Mouse (Mus musculus): ENCODE measurements around the gene Col24a1. TPM values are rescaled to one million over a fixed set of nuclear protein-coding genes. Genes with fewer than 3 reads are reported as not detected.

Col24a1 gene
- total and polyA plus RNA-seq, 2 experiments, result 0.05 to 0.28 TPM

DNA sequence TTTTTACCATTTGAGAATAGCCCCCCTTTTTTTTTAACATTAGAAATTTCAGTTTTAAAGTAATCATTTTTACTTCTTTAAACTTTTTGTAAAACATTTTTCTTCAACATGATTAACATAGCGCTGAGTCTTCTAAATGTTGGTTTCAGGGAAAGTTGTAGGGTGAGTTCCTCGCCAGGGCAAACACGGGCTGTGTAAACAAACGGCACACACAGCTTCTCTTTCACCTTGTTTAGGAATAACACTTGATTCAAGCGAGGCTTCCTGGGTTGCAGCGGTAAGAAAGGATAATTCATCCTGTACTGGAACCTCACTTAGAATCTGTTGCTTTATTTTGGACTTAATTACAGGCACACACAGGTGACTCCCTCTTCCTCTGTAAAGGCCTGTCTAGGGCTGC, 309.1 kb downstream of the Col24a1 start:
- Histone ChIP-seq H3K4me1 (ENCODE audit: control insufficient read depth, insufficient read depth, low read length) (peaks cover 6% of the 10 kb centered on the region), H3K27ac (replicated peaks; ENCODE audit: insufficient read depth, low read depth, low read length) (no peak overlapping the region), H3K9ac (ENCODE audit: low read depth, low read length) (no peak overlapping the region), H3K36me3 (ENCODE audit: control insufficient read depth, insufficient read depth, low read length) (peaks cover 17% of the 10 kb centered on the region), H3K27me3 (ENCODE audit: control insufficient read depth, insufficient read depth, low read length) (no peaks in the 10 kb centered on the region), H3K4me3 (ENCODE audit: insufficient read depth, low read depth, low read length) (no peak overlapping the region), H3K79me2 (ENCODE audit: control insufficient read depth, insufficient read depth, low read length) (no peaks in the 10 kb centered on the region)
- TF ChIP-seq CTCF (IDR thresholded peaks at IDR 0.05; ENCODE audit: low read depth, low read length), result no peak
- 27% methylated on average over 6 of the region's 6 CpGs for WGBS
- peak; percentile 63 for DNase-seq (ENCODE audit: extremely low read depth, low read depth, low spot score)

Other genes starting within 250 kb of the Col24a1 start
- not detected in 2 replicates for gene Clca2, start 193.0 kb upstream of the Col24a1 start, total RNA-seq (2014; rRNA removed)
- not detected in 2 replicates for gene Clca2, start 193.0 kb upstream of the Col24a1 start, polyA plus RNA-seq (2012; rRNA removed)
- 8.3 and 12.4 TPM in 2 replicates for gene Odf2l, start 173.9 kb upstream of the Col24a1 start, total RNA-seq (2014; rRNA removed)
- 1.6 and 1.7 TPM in 2 replicates for gene Odf2l, start 173.9 kb upstream of the Col24a1 start, polyA plus RNA-seq (2012; rRNA removed)

All from liver, adult 2 months (tissue).